ENCODE assay signal across 8 mouse cellular contexts in the genomic region with DNA sequence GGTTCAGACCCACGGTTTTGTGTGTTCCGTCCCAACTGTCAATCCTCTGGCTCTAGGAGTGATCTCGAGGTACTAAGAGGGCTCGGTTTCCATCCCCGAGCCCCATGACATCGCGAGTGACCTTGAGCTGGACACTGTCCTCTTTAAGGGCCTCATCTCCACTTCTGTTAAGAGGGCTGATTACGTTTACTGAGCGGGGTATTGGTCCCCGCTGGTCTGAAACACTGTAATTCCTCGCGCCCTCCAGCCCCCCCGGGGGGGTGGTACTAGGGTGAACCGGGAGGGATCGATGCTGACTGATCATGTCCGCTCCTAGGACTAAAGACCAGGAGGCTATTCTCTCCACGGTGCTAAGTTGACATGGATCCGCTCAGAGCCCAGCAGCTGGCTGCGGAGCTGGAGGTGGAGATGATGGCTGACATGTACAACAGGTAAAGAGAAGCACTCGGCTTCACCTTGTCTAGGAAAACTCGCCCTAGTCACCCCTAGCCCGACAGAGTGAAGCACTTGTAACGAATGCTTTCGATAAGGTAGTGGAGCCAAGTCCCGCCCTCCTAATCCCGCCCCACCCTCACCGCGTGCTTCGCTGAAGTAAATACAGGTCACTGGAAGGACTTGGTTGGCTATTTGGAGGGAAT. TPM values are rescaled to one million over a fixed set of nuclear protein-coding genes. Genes with fewer than 3 reads are reported as not detected.
DNase-seq lines count a peak whose midpoint lies in the region; ATAC-seq lines count a peak whose summit lies in the region.

No protein-coding gene starts in this region.

- under 1% methylated on average over 29 of the region's 29 CpGs for WGBS in embryonic facial prominence, embryonic 12.5 days
- WGBS in hindbrain, embryonic 14.5 days = under 1% methylated on average over 29 of the region's 29 CpGs
- WGBS in liver, embryonic 12.5 days (ENCODE audit: insufficient replicate concordance) = under 1% methylated on average over 29 of the region's 29 CpGs

- H3K9me3 ChIP-seq in embryonic facial prominence, embryonic 12.5 days = no peaks in the 10 kb centered on the region
- no peaks in the 10 kb centered on the region for H3K9me3 ChIP-seq in hindbrain, embryonic 14.5 days (ENCODE audit: control insufficient read depth, low read length)
- H3K9me3 ChIP-seq in liver, embryonic 12.5 days (replicated peaks) = peaks cover 3% of the 10 kb centered on the region

- no peak overlapping the region; the same call in 1 of the 2 replicates for H3K27ac ChIP-seq in embryonic facial prominence, embryonic 12.5 days
- H3K27ac ChIP-seq in hindbrain, embryonic 14.5 days = no peak overlapping the region
- peak overlapping the region; percentile 93 for H3K27ac ChIP-seq in liver, embryonic 12.5 days

- DNase-seq in embryo, embryonic 10.5 days (ENCODE audit: low spot score) = peak; percentile 13
- DNase-seq in embryo, embryonic 10 days (ENCODE audit: low spot score) = no peak
- DNase-seq in Muller cell, postnatal 12 days (ENCODE audit: inconsistent ontology term) = peak; percentile 42
- DNase-seq in hindbrain, embryonic 14.5 days (ENCODE audit: low spot score) = no peak
- DNase-seq in splenic B cell, adult 2 months (ENCODE audit: low read depth, low spot score) = peak; percentile 30
- DNase-seq in urinary bladder, postnatal 4 days (ENCODE audit: low spot score in 2 of 2) = no peak

- H3K4me2 ChIP-seq in embryonic facial prominence, embryonic 12.5 days (replicated peaks) = peak overlapping the region; percentile 99
- H3K4me2 ChIP-seq in hindbrain, embryonic 14.5 days (replicated peaks) = peak overlapping the region; percentile 95
- peak overlapping the region; percentile 98 for H3K4me2 ChIP-seq in liver, embryonic 12.5 days

- peak overlapping the region; percentile 91 for H3K4me3 ChIP-seq in embryonic facial prominence, embryonic 12.5 days
- H3K4me3 ChIP-seq in hindbrain, embryonic 14.5 days (replicated peaks; ENCODE audit: low read length) = peak overlapping the region; percentile 67
- H3K4me3 ChIP-seq in liver, embryonic 12.5 days = peak overlapping the region; percentile 84

- peak overlapping the region; percentile 73 for H3K9ac ChIP-seq in embryonic facial prominence, embryonic 12.5 days
- peak overlapping the region; percentile 76 for H3K9ac ChIP-seq in hindbrain, embryonic 14.5 days
- peak overlapping the region; percentile 82 for H3K9ac ChIP-seq in liver, embryonic 12.5 days

- H3K27me3 ChIP-seq in embryonic facial prominence, embryonic 12.5 days = no peaks in the 10 kb centered on the region
- no peaks in the 10 kb centered on the region for H3K27me3 ChIP-seq in hindbrain, embryonic 14.5 days (ENCODE audit: control insufficient read depth, insufficient read depth, low read length)
- peaks cover 14% of the 10 kb centered on the region for H3K27me3 ChIP-seq in liver, embryonic 12.5 days (replicated peaks)
- H3K27me3 ChIP-seq in splenic B cell, adult 2 months (ENCODE audit: control insufficient read depth, insufficient read depth, low read length, poor library complexity, severe bottlenecking) = no peaks in the 10 kb centered on the region

- H3K4me1 ChIP-seq in embryonic facial prominence, embryonic 12.5 days = peaks cover 10% of the 10 kb centered on the region
- 0 out of 2 replicates have a peak, but pooled peaks cover 5% of the 10 kb centered on the region for H3K4me1 ChIP-seq in hindbrain, embryonic 14.5 days (replicated peaks; ENCODE audit: control insufficient read depth, insufficient read depth, low read length)
- H3K4me1 ChIP-seq in liver, embryonic 12.5 days = peaks cover 47% of the 10 kb centered on the region

- ATAC-seq in embryonic facial prominence, embryonic 12.5 days (ENCODE audit: insufficient number of reproducible peaks, insufficient read depth, low FRiP score, low TSS enrichment) = 0 out of 2 replicates have a peak, but pooled peaks have one; percentile 3
- ATAC-seq in hindbrain, embryonic 14.5 days (ENCODE audit: low FRiP score) = peak; percentile 15
- peak; percentile 83 for ATAC-seq in liver, embryonic 12.5 days

- 0 out of 2 replicates have a peak, but pooled peaks cover 3% of the 10 kb centered on the region for H3K36me3 ChIP-seq in embryonic facial prominence, embryonic 12.5 days
- peaks cover 17% of the 10 kb centered on the region for H3K36me3 ChIP-seq in hindbrain, embryonic 14.5 days (replicated peaks; ENCODE audit: control insufficient read depth, insufficient read depth)
- H3K36me3 ChIP-seq in liver, embryonic 12.5 days = peaks cover 33% of the 10 kb centered on the region
- peaks cover 3% of the 10 kb centered on the region; the same call in 1 of the 2 replicates for H3K36me3 ChIP-seq in splenic B cell, adult 2 months (ENCODE audit: control insufficient read depth, insufficient read depth, low read length, poor library complexity, severe bottlenecking)

RNA-seq across cellular contexts. Expression of a gene that starts 0.6 kb away (rescaled TPM):
- 39.4 and 41.3 TPM in 2 replicates for polyA plus RNA-seq in embryonic facial prominence, embryonic 12.5 days (2016; fragmentation: Nextera tagmentation; extraction: Ambion mirVana)
- 75.8 and 83.3 TPM in 2 replicates for polyA plus RNA-seq in hindbrain, embryonic 14.5 days (2014; fragmentation: Nextera tagmentation; extraction: Ambion mirVana)
- polyA plus RNA-seq in liver, embryonic 12.5 days (2016; fragmentation: Nextera tagmentation; extraction: Ambion mirVana) = 50.9 and 54.3 TPM in 2 replicates

RNA-seq across cellular contexts. Expression of a gene that starts 5.0 kb away (rescaled TPM):
- polyA plus RNA-seq in embryonic facial prominence, embryonic 12.5 days (2016; fragmentation: Nextera tagmentation; extraction: Ambion mirVana) = 0.13 and 0.23 TPM in 2 replicates
- polyA plus RNA-seq in hindbrain, embryonic 14.5 days (2014; fragmentation: Nextera tagmentation; extraction: Ambion mirVana) = not detected in 2 replicates
- polyA plus RNA-seq in liver, embryonic 12.5 days (2016; fragmentation: Nextera tagmentation; extraction: Ambion mirVana) = 0.29 and 0.43 TPM in 2 replicates

RNA-seq across cellular contexts. Expression of a gene that starts 11.2 kb away (rescaled TPM):
- 19.0 and 19.6 TPM in 2 replicates for polyA plus RNA-seq in embryonic facial prominence, embryonic 12.5 days (2016; fragmentation: Nextera tagmentation; extraction: Ambion mirVana)
- polyA plus RNA-seq in hindbrain, embryonic 14.5 days (2014; fragmentation: Nextera tagmentation; extraction: Ambion mirVana) = 1.5 and 1.6 TPM in 2 replicates
- polyA plus RNA-seq in liver, embryonic 12.5 days (2016; fragmentation: Nextera tagmentation; extraction: Ambion mirVana) = 153 and 162 TPM in 2 replicates

RNA-seq across cellular contexts. Expression of a gene that starts 28.8 kb away (rescaled TPM):
- polyA plus RNA-seq in embryonic facial prominence, embryonic 12.5 days (2016; fragmentation: Nextera tagmentation; extraction: Ambion mirVana) = 32.9 and 33.5 TPM in 2 replicates
- polyA plus RNA-seq in hindbrain, embryonic 14.5 days (2014; fragmentation: Nextera tagmentation; extraction: Ambion mirVana) = 18.6 and 24.0 TPM in 2 replicates
- 293 and 321 TPM in 2 replicates for polyA plus RNA-seq in liver, embryonic 12.5 days (2016; fragmentation: Nextera tagmentation; extraction: Ambion mirVana)

RNA-seq across cellular contexts. Expression of a gene that starts 52.2 kb away (rescaled TPM):
- polyA plus RNA-seq in embryonic facial prominence, embryonic 12.5 days (2016; fragmentation: Nextera tagmentation; extraction: Ambion mirVana) = 24.7 and 24.9 TPM in 2 replicates
- polyA plus RNA-seq in hindbrain, embryonic 14.5 days (2014; fragmentation: Nextera tagmentation; extraction: Ambion mirVana) = 36.2 and 36.3 TPM in 2 replicates
- polyA plus RNA-seq in liver, embryonic 12.5 days (2016; fragmentation: Nextera tagmentation; extraction: Ambion mirVana) = 30.8 and 32.3 TPM in 2 replicates

Comparison
In these comparisons a context has a peak if more than half of its experiments do, and no peak if none do; other contexts are left out.
1. DNase-seq: peak in embryo, embryonic 10.5 days (single experiment), Muller cell, postnatal 12 days (single experiment) and splenic B cell, adult 2 months (single experiment); none in embryo, embryonic 10 days (single experiment), hindbrain, embryonic 14.5 days (single experiment) and urinary bladder, postnatal 4 days (0 of 2).
2. ATAC-seq: peak in every context shown above with its lines; median percentile 83 in liver, embryonic 12.5 days; 15 in hindbrain, embryonic 14.5 days; 3 in embryonic facial prominence, embryonic 12.5 days.
3. Peak in every context shown above with its lines, with median percentiles within 50 percentile points of each other: H3K4me2 ChIP-seq, H3K4me3 ChIP-seq and H3K9ac ChIP-seq.